Mouse (Mus musculus): ENCODE data around the gene Gpr141.

Gpr141 gene

DNA sequence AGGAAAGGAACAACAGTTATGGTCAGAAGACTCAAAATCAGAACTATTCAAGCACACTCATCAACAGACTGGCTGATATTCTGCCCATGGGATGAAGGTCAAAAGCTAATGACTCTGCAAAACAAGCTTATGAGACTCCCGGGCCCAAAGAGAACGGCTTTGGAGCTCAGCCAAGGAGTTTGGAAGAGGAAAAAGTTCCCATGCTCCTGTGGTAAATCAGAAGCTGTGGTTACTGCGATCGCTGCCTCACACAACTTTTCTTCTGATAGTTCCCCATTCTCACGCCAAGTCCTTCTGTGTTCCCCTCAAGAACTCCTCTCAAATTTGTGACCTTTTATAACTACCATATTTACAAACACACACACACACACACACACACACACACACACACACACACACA, 105.1 kb downstream of the Gpr141 start:
- DNase-seq (ENCODE audit: low spot score) = no peak

DNA sequence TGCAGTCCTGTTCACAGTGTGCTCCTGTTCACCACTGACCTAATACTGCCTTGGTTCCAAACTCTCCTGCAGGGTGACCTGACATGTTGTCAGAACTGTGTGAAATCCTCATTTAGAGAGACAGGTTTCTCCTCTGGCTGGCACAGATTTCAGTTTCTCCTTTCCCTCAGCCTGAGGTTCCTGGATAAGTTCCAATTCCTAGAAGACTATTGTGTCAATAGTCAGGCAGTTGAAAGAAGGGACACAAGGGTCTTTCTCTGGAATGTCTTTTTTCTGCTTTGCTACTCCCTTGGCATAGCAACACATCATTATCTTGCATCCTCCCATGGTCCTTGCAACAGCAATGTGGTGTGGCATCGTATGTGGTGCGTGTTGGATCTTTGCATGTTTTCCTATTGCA, 106.9 kb downstream of the Gpr141 start:
- DNase-seq (ENCODE audit: low spot score) = no peak

DNA sequence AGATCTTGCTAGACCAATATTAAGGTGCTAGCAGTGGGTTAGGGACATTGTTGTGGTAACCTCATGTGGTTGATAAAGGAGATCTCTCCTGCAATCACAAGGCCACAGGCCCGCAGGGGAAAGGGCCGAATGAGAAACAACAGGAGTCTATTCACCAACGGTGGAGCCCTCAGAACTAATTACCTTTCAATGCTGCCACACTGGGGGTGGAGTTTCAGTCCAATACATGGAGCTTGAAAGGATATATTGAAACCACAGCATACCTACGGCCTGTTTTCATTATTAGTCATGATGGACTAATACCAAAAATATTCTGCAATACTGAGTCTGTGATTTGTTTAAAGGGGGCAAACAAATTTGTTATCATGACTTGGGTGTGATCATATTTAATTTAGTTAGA, 120.3 kb downstream of the Gpr141 start:
- no peak for DNase-seq (ENCODE audit: low spot score)

DNA sequence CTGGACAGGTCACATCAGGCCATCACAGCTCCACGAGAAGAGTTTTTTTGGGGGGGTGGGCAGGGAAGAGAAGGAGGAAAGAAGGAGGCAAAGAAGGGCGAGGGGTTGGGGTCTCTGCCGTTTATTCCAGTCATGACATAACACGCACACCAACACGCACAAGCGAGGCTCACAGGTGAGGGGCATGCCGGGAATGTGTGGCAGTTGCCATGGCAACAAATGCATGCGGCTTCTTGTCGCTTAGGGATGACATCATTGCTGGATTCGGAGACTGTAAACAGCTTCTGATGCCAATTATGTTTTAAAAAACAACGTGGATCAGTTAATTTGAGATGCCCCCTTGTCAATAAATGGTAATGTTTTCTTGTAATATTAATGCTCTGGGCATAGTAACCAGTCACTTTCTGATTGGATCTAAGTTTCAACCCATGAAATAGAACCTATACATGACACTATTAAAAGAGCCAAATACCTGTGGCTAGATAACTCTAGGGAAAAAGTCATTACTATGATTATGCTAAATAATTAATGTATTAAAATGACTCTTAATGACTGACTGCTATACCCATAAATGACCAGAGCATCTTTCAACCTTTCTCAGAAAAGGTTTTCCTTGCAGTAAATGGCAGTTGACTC, 122.5 kb downstream of the Gpr141 start:
- no peak for DNase-seq (ENCODE audit: low spot score)

DNA sequence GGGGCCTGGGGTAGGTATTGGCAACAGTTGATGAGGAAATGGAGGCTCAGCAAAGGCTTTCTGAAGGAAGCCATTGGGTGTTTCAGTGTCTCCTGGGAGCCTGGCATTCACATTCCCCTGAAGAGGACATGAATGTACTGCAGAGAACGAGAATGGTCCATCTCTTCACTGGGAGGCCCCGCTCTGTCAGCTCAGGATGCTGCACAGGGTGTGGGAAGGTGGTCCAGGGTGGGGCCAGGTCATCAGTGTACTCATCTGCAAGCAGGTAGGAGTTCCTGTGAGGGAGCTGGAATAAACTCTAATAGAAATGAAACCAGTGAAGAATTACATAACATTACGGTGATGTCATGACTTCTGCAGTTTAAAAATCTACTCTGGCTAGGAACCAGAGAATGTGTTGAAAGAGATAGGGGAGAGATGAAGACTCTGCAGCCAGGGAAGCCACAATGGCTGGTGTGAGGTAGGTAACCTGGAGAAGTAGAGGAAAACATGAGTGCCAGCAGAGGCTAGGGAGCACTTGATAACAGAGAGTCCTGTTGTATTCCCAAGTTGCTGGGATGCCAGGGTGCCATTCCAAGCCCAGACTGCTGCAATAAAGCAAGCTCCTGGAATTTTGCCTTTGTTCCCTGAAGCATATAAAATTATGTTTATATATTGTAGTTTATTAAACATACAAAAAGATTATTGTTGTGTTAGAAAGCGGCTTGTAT, 123.2 kb downstream of the Gpr141 start:
- no peak for DNase-seq (ENCODE audit: low spot score)
